Mouse (Mus musculus): ENCODE measurements around the gene Hist2h4. TPM values are rescaled to one million over a fixed set of nuclear protein-coding genes. Genes with fewer than 3 reads are reported as not detected.
A peak's percentile ranks its signal among the peaks of the same experiment; 100 is the strongest.
"Not testable (repeated sequence)": the region's sequence is repeated elsewhere in the genome, so short reads cannot be mapped to it uniquely, and the experiment has no call there.

Gene Hist2h4
- polyA plus RNA-seq, 1 experiment from 2014 or later: 10.8 TPM

DNA sequence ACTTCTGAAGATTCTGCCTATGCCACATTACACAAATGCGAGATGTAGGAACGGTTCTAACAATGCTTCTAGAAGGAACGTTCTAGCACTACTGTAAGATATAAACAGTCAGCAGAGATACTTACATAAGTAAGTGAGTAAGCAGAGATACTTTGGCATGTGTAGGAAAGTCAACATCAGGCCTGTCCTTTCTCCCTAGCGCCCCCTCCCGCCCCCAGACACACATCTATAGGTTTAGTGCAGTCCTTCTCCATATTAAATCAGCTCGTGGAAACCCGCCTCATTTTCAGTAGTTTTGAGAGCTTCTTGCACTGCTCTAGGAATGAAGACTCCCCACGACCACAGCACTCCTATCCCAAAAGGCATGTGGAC lies 14.3 kb upstream of the Hist2h4 start:
- Histone ChIP-seq H3K9ac (ENCODE audit: low read depth, low read length) (peak overlapping the region; percentile 61), H3K4me3 (ENCODE audit: low read length) (peak overlapping the region; percentile 50), H3K36me3 (ENCODE audit: control insufficient read depth, insufficient read depth, low read length) (no peaks in the 10 kb centered on the region), H3K4me2 (replicated peaks; ENCODE audit: low read depth, low read length) (peak overlapping the region; percentile 78), H3K27me3 (ENCODE audit: control insufficient read depth, insufficient read depth, low read length) (no peaks in the 10 kb centered on the region; the same call in 1 of the 2 replicates), H3K9me3 (ENCODE audit: control insufficient read depth, low read length) (no peaks in the 10 kb centered on the region), H3K4me1 (ENCODE audit: control insufficient read depth, insufficient read depth, low read length) (0 out of 2 replicates have a peak, but pooled peaks cover 3% of the 10 kb centered on the region), H3K27ac (ENCODE audit: low read depth, low read length) (peak overlapping the region; percentile 84)
- peak; percentile 44 for ATAC-seq (ENCODE audit: low FRiP score, low TSS enrichment)
- 21% methylated on average over 8 of the region's 8 CpGs for WGBS

GRCm38 (mm10) chr3:96273591-96274465 lies 10.7 kb upstream of the Hist2h4 start:
- Histone ChIP-seq H3K9me3 (ENCODE audit: control insufficient read depth, low read length) (no peaks in the 10 kb centered on the region), H3K36me3 (ENCODE audit: control insufficient read depth, insufficient read depth, low read length) (no peaks in the 10 kb centered on the region), H3K4me2 (replicated peaks; ENCODE audit: low read depth, low read length) (no peak overlapping the region), H3K27ac (ENCODE audit: low read depth, low read length) (no peak overlapping the region), H3K27me3 (ENCODE audit: control insufficient read depth, insufficient read depth, low read length) (no peaks in the 10 kb centered on the region), H3K4me1 (ENCODE audit: control insufficient read depth, insufficient read depth, low read length) (0 out of 2 replicates have a peak, but pooled peaks cover 3% of the 10 kb centered on the region), H3K4me3 (ENCODE audit: low read length) (no peak overlapping the region), H3K9ac (ENCODE audit: low read depth, low read length) (no peak overlapping the region)
- ATAC-seq (ENCODE audit: low FRiP score, low TSS enrichment): no peak
- 91% methylated on average over 17 of the region's 17 CpGs for WGBS

GRCm38 (mm10) chr3:96269511-96270474 lies 6.7 kb upstream of the Hist2h4 start, which contains the start of gene Hist2h2bb:
Gene Hist2h2bb (plus strand): TSS chr3:96269752.
- 1% methylated on average over 45 of the region's 45 CpGs for WGBS
- peak within 1 kb of the TSS; percentile 80 for H3K9ac ChIP-seq (ENCODE audit: low read depth, low read length)
- H3K9me3 ChIP-seq (ENCODE audit: control insufficient read depth, low read length): no peaks in the 10 kb centered on the region
- H3K27ac ChIP-seq (ENCODE audit: low read depth, low read length): peak within 1 kb of the TSS; percentile 99
- ATAC-seq (ENCODE audit: low FRiP score, low TSS enrichment): peak; percentile 96
- peaks cover 12% of the 10 kb centered on the region; the same call in 1 of the 2 replicates for H3K4me1 ChIP-seq (ENCODE audit: control insufficient read depth, insufficient read depth, low read length)
- peak within 1 kb of the TSS; percentile 61 for H3K4me3 ChIP-seq (ENCODE audit: low read length)
- no peaks in the 10 kb centered on the region for H3K27me3 ChIP-seq (ENCODE audit: control insufficient read depth, insufficient read depth, low read length)
- peak within 1 kb of the TSS; percentile 82 for H3K4me2 ChIP-seq (replicated peaks; ENCODE audit: low read depth, low read length)
- no peaks in the 10 kb centered on the region for H3K36me3 ChIP-seq (ENCODE audit: control insufficient read depth, insufficient read depth, low read length)

DNA sequence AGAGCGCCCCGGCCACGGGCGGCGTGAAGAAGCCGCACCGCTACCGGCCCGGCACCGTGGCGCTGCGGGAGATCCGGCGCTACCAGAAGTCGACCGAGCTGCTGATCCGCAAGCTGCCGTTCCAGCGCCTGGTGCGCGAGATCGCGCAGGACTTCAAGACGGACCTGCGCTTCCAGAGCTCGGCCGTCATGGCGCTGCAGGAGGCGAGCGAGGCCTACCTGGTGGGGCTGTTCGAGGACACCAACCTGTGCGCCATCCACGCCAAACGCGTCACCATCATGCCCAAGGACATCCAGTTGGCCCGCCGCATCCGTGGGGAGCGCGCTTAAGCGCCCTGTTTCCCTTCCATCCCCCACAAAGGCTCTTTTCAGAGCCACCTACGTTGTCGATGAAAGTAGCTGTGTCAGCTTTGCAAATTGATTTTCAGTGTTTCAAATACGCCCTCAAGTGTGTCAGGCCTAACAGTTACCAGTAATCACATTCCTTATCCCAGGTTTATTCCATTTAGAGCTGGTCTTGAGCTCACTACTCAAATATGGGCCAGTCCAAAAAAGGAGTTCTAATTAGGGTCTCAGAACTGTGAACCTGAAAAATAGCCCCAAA lies 5.8 kb upstream of the Hist2h4 start:
- H3K4me1 ChIP-seq (ENCODE audit: control insufficient read depth, insufficient read depth, low read length): peaks cover 21% of the 10 kb centered on the region; the same call in 1 of the 2 replicates
- H3K27me3 ChIP-seq (ENCODE audit: control insufficient read depth, insufficient read depth, low read length); H3K9me3 ChIP-seq (ENCODE audit: control insufficient read depth, low read length); H3K36me3 ChIP-seq (ENCODE audit: control insufficient read depth, insufficient read depth, low read length): not testable (repeated sequence)
- peak overlapping the region; percentile 61 for H3K4me3 ChIP-seq (ENCODE audit: low read length)
- H3K9ac ChIP-seq (ENCODE audit: low read depth, low read length): peak overlapping the region; percentile 80
- peak; percentile 46 for ATAC-seq (ENCODE audit: low FRiP score, low TSS enrichment)
- H3K4me2 ChIP-seq (replicated peaks; ENCODE audit: low read depth, low read length): peak overlapping the region; percentile 61
- H3K27ac ChIP-seq (ENCODE audit: low read depth, low read length): peak overlapping the region; percentile 99
- 0% methylated on average over 11 of the region's 44 CpGs for WGBS

DNA sequence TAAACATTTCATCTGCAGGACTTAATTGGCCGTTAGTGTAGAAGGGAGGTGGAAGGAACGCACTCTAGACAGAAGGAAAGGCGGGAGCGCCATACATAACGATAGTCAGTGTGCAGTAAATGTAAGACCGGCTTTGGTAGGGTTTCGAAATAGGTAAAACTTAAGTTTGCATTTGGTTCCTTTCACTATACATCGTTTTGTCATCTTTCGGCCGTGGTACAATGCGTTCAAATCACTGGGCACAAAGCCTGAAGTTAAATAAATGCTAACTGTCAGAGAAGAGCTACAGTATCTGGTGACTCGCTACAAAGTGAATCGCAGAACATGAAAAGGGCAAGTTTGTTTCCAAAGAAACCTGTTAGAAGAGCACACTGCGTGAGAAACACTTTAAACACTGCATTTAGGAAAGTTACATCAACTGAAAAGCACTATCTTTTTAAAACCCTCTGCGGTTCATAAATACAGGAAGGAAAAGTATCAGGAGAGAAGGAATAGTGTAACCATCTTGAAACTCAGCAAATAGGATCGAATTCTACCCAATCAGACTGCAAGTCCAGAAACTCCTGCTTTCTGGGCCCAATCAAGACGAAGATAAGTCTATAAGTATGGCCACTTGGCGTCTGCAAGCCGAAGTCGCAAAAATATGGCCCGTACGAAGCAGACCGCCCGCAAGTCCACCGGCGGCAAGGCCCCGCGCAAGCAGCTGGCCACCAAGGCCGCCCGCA lies 5.1 kb upstream of the Hist2h4 start, which contains the start of gene Hist2h3b:
TSS of gene Hist2h3b (plus strand) at position 604 of the 725 bp plus-strand sequence.
- peak; percentile 71; the same call in 1 of the 2 replicates for ATAC-seq (ENCODE audit: low FRiP score, low TSS enrichment)
- H3K27ac ChIP-seq (ENCODE audit: low read depth, low read length): peak within 1 kb of the TSS; percentile 99
- H3K4me3 ChIP-seq (ENCODE audit: low read length): peak within 1 kb of the TSS; percentile 61
- peak within 1 kb of the TSS; percentile 82 for H3K4me2 ChIP-seq (replicated peaks; ENCODE audit: low read depth, low read length)
- peak within 1 kb of the TSS; percentile 80 for H3K9ac ChIP-seq (ENCODE audit: low read depth, low read length)
- no peaks in the 10 kb centered on the region for H3K9me3 ChIP-seq (ENCODE audit: control insufficient read depth, low read length)
- 20% methylated on average over 30 of the region's 30 CpGs for WGBS
- H3K4me1 ChIP-seq (ENCODE audit: control insufficient read depth, insufficient read depth, low read length): peaks cover 21% of the 10 kb centered on the region; the same call in 1 of the 2 replicates
- H3K27me3 ChIP-seq (ENCODE audit: control insufficient read depth, insufficient read depth, low read length): no peaks in the 10 kb centered on the region
- H3K36me3 ChIP-seq (ENCODE audit: control insufficient read depth, insufficient read depth, low read length): no peaks in the 10 kb centered on the region

- H3K4me1 ChIP-seq (ENCODE audit: control insufficient read depth, insufficient read depth, low read length): peaks cover 21% of the 10 kb centered on the region; the same call in 1 of the 2 replicates
- peak overlapping the region; percentile 52; the same call in 1 of the 2 replicates for H3K9ac ChIP-seq (ENCODE audit: low read depth, low read length)
- no peaks in the 10 kb centered on the region for H3K36me3 ChIP-seq (ENCODE audit: control insufficient read depth, insufficient read depth, low read length)
- peak overlapping the region; percentile 90 for H3K27ac ChIP-seq (ENCODE audit: low read depth, low read length)
- no peaks in the 10 kb centered on the region for H3K27me3 ChIP-seq (ENCODE audit: control insufficient read depth, insufficient read depth, low read length)
- no peak for ATAC-seq (ENCODE audit: low FRiP score, low TSS enrichment)
- no peaks in the 10 kb centered on the region for H3K9me3 ChIP-seq (ENCODE audit: control insufficient read depth, low read length)
- WGBS: 85% methylated on average over 4 of the region's 4 CpGs
- no peak overlapping the region for H3K4me3 ChIP-seq (ENCODE audit: low read length)
- H3K4me2 ChIP-seq (replicated peaks; ENCODE audit: low read depth, low read length): 0 out of 2 replicates have a peak overlapping the region, but pooled peaks have one; percentile 28
Observed at GRCm38 (mm10) chr3:96267541-96267940, 4.4 kb upstream of the Hist2h4 start.

DNA sequence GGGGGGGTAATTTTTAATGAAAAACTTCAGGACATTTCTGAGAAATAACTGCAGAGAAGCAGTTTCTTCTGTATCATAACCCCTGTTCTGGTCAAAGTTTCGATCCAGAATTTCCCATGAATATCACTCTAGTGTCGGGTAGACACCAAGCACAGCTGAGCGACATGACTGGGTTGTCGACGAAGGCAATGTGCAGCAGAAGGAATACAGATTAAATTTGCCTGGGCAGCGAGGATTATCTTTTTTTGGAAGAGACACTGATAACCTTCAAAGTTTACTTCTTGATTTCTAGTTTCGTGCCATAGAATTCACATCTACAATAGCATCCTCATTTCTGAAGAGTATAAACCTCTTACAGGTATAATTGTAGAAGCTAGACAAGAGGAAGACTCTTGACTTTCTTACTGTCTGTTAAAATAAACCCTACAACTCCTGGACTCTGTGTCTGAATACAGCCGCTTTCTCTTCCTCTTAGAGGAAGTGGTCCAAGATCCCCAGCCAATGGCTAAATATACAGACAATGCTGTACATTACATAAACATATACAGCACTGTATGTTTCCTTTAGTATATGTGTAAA lies 3.1 kb upstream of the Hist2h4 start:
- Histone ChIP-seq H3K27me3 (ENCODE audit: control insufficient read depth, insufficient read depth, low read length) (no peaks in the 10 kb centered on the region), H3K4me2 (replicated peaks; ENCODE audit: low read depth, low read length) (no peak overlapping the region), H3K9me3 (ENCODE audit: control insufficient read depth, low read length) (no peaks in the 10 kb centered on the region), H3K4me3 (ENCODE audit: low read length) (no peak overlapping the region), H3K4me1 (ENCODE audit: control insufficient read depth, insufficient read depth, low read length) (peaks cover 26% of the 10 kb centered on the region; the same call in 1 of the 2 replicates), H3K27ac (ENCODE audit: low read depth, low read length) (0 out of 2 replicates have a peak overlapping the region, but pooled peaks have one; percentile 8), H3K9ac (ENCODE audit: low read depth, low read length) (no peak overlapping the region), H3K36me3 (ENCODE audit: control insufficient read depth, insufficient read depth, low read length) (no peaks in the 10 kb centered on the region)
- ATAC-seq (ENCODE audit: low FRiP score, low TSS enrichment): no peak
- 84% methylated on average over 8 of the region's 8 CpGs for WGBS
